Mouse (Mus musculus) Patski (cell line): ENCODE results near the gene Saal1. TPM values are rescaled to one million over a fixed set of nuclear protein-coding genes. Genes with fewer than 3 reads are reported as not detected.
"Not testable (repeated sequence)": the region's sequence is repeated elsewhere in the genome, so short reads cannot be mapped to it uniquely, and the experiment has no call there.

Experiments
- ATAC-seq: fragments of 100-300 bp; one replicate; pipeline ENCODE4 v1.8.0; 2021
- CTCF ChIA-PET: fragments of 350-600 bp; sonication (Branson Sonifier 250); formaldehyde crosslinking; loops from one replicate; lab custom pipeline; 2022; ENCODE audit warnings: inconsistent platforms; lab: Charles Lee
- POLR2A ChIA-PET: fragments of 350-600 bp; sonication (Branson Sonifier 250); formaldehyde crosslinking; loops from one replicate; lab custom pipeline; 2022; ENCODE audit warnings: antibody characterized with exemption, inconsistent platforms; lab: Charles Lee
- DNase-seq: peaks from one replicate; pipeline ENCODE4 v3.0.0-alpha.2; 2011; ENCODE audit warnings: low read depth, low spot score
- H3K27me3 ChIP-seq: fragments of 371-371 bp; one replicate; pipeline ENCODE4 v1.5.1; 2021
- CTCF ChIP-seq: fragments of 100-300 bp; IDR thresholded peaks from one replicate; pipeline ENCODE4 v1.5.1; 2021
- in situ Hi-C: fragments of 300-500 bp; cut with MboI; formaldehyde crosslinking; loops from 3 replicates; pipeline ENCODE4 v1.11.1; 2018; ENCODE audit warnings: low pct_unique_long_range_greater_than_20kb, mixed read lengths
- polyA plus RNA-seq: library from polyadenylated mRNA; unstranded; gene quantifications from one replicate; pipeline ENCODE4 v1.2.3, GENCODE M21; 2021

Gene Saal1
- polyA plus RNA-seq, 1 experiment from 2014 or later = 10.3 TPM

- ATAC-seq = no peak
- in situ Hi-C loops = loop anchor here (10.0 kb wide), 2 partner anchors 53 to 303 kb away; no protein-coding TSS in a partner anchor
- ChIA-PET POLR2A (no interaction called here), CTCF (interaction anchor here (0.8 to 2.1 kb wide), 3 partner anchors 59 to 140 kb away, joined by 3 to 10 read pairs (median 3); no protein-coding TSS in a partner anchor)
- no peak for TF ChIP-seq CTCF
- H3K27me3 ChIP-seq = no peaks in the 10 kb centered on the region
- DNase-seq = no peak
Measured at GRCm38 (mm10) chr7:46712250-46712649, 1.8 kb upstream of the Saal1 start.

- ChIA-PET CTCF (interaction anchor here (1.4 kb wide), 1 partner anchor 10 kb away, joined by 4 read pairs; no protein-coding TSS in a partner anchor), POLR2A (no interaction called here)
- in situ Hi-C loops = no loop called here
- no peak for TF ChIP-seq CTCF
- ATAC-seq (no peak), DNase-seq (no peak)
- H3K27me3 ChIP-seq = no peaks in the 10 kb centered on the region
Measured at GRCm38 (mm10) chr7:46700521-46701025, 9.9 kb downstream of the Saal1 start.

GRCm38 (mm10) chr7:46696754-46697153, 13.7 kb downstream of the Saal1 start:
- TF ChIP-seq CTCF = no peak
- in situ Hi-C loops = no loop called here

GRCm38 (mm10) chr7:46686827-46687226, 23.7 kb downstream of the Saal1 start:
- DNase-seq (no peak), ATAC-seq (no peak)
- in situ Hi-C loops = no loop called here
- CTCF ChIA-PET = no interaction called here
- POLR2A ChIA-PET = no interaction called here
- no peak for TF ChIP-seq CTCF
- H3K27me3 ChIP-seq = no peaks in the 10 kb centered on the region

More at GRCm38 (mm10) chr7:46696754-46697153, 13.7 kb downstream of the Saal1 start:
- ATAC-seq (no peak), DNase-seq (no peak)
- ChIA-PET CTCF (interaction anchor here (0.9 to 1.1 kb wide), 2 partner anchors 14 to 17 kb away, joined by 3 read pairs; no protein-coding TSS in a partner anchor), POLR2A (no interaction called here)
- no peaks in the 10 kb centered on the region for H3K27me3 ChIP-seq

- ChIA-PET POLR2A (no interaction called here), CTCF (no interaction called here)
- H3K27me3 ChIP-seq = no peaks in the 10 kb centered on the region
- DNase-seq = no peak
- in situ Hi-C loops = no loop called here
- no peak for ATAC-seq
- TF ChIP-seq CTCF = no peak
Measured at GRCm38 (mm10) chr7:46680732-46681131, 29.7 kb downstream of the Saal1 start.

GRCm38 (mm10) chr7:46679044-46679443, 31.4 kb downstream of the Saal1 start:
- DNase-seq, CTCF ChIA-PET, H3K27me3 ChIP-seq, ATAC-seq, POLR2A ChIA-PET, in situ Hi-C loops: not testable (repeated sequence)

- H3K27me3 ChIP-seq = no peaks in the 10 kb centered on the region
- no peak for ATAC-seq
- DNase-seq = no peak
- POLR2A ChIA-PET = no interaction called here
- TF ChIP-seq CTCF = no peak
- in situ Hi-C loops = no loop called here
- CTCF ChIA-PET = no interaction called here
Measured at GRCm38 (mm10) chr7:46678417-46678816, 32.1 kb downstream of the Saal1 start.

- no peak for ATAC-seq
- in situ Hi-C loops = no loop called here
Measured at GRCm38 (mm10) chr7:46676808-46677360, 33.6 kb downstream of the Saal1 start.

GRCm38 (mm10) chr7:46675886-46676285, 34.6 kb downstream of the Saal1 start:
- ATAC-seq (no peak), DNase-seq (no peak)
- no peak for TF ChIP-seq CTCF
- in situ Hi-C loops = no loop called here
- H3K27me3 ChIP-seq = no peaks in the 10 kb centered on the region
- ChIA-PET POLR2A (no interaction called here), CTCF (no interaction called here)

More at GRCm38 (mm10) chr7:46676808-46677360, 33.6 kb downstream of the Saal1 start:
- TF ChIP-seq CTCF = no peak
- ChIA-PET CTCF (no interaction called here), POLR2A (no interaction called here)
- DNase-seq = no peak
- H3K27me3 ChIP-seq = no peaks in the 10 kb centered on the region

GRCm38 (mm10) chr7:46675061-46675460, 35.4 kb downstream of the Saal1 start:
- no peak for TF ChIP-seq CTCF
- DNase-seq (no peak), ATAC-seq (no peak)
- POLR2A ChIA-PET = no interaction called here
- in situ Hi-C loops = no loop called here
- H3K27me3 ChIP-seq = no peaks in the 10 kb centered on the region
- CTCF ChIA-PET = no interaction called here

GRCm38 (mm10) chr7:46672160-46672672, 38.3 kb downstream of the Saal1 start, which contains the start of gene Tph1:
Tph1 (minus strand) TSS chr7:46672537.
- TF ChIP-seq CTCF = no peak
- no peak for DNase-seq
- no peak for ATAC-seq
- POLR2A ChIA-PET = no interaction called here
- CTCF ChIA-PET = no interaction called here
- H3K27me3 ChIP-seq = peaks cover 7% of the 10 kb centered on the region
- in situ Hi-C loops = no loop called here
